Mouse (Mus musculus): ENCODE results near the gene Fgf16. TPM values are rescaled to one million over a fixed set of nuclear protein-coding genes. Genes with fewer than 3 reads are reported as not detected.

The Fgf16 gene
- polyA plus RNA-seq, 1 experiment from 2014 or later, result not detected

GRCm38 (mm10) chrX:105767932-105768331, 3.9 kb downstream of the Fgf16 start:
- H3K9me3 ChIP-seq, result no peaks in the 10 kb centered on the region
- WGBS, result 79% methylated on average over 3 of the region's 3 CpGs
- H3K4me3 ChIP-seq, result no peak overlapping the region
- ATAC-seq (ENCODE audit: low FRiP score, low read depth), result no peak
- H3K36me3 ChIP-seq, result no peaks in the 10 kb centered on the region
- no peak overlapping the region for H3K4me2 ChIP-seq (replicated peaks)
- no peaks in the 10 kb centered on the region for H3K4me1 ChIP-seq
- no peak overlapping the region for H3K27ac ChIP-seq
- H3K9ac ChIP-seq, result no peak overlapping the region
- peaks cover 45% of the 10 kb centered on the region for H3K27me3 ChIP-seq (replicated peaks)

GRCm38 (mm10) chrX:105773281-105773680, 9.2 kb downstream of the Fgf16 start:
- ATAC-seq (ENCODE audit: low FRiP score, low read depth), result no peak
- Histone ChIP-seq H3K36me3 (no peaks in the 10 kb centered on the region), H3K4me1 (no peaks in the 10 kb centered on the region), H3K27ac (no peak overlapping the region), H3K4me2 (replicated peaks) (no peak overlapping the region), H3K9ac (no peak overlapping the region), H3K4me3 (no peak overlapping the region), H3K9me3 (no peaks in the 10 kb centered on the region), H3K27me3 (replicated peaks) (no peaks in the 10 kb centered on the region)
- 80% methylated on average over 5 of the region's 5 CpGs for WGBS

- Histone ChIP-seq H3K27me3 (replicated peaks) (0 out of 2 replicates have a peak, but pooled peaks cover 3% of the 10 kb centered on the region), H3K4me3 (no peak overlapping the region), H3K4me2 (replicated peaks) (no peak overlapping the region), H3K36me3 (no peaks in the 10 kb centered on the region), H3K27ac (no peak overlapping the region), H3K9me3 (no peaks in the 10 kb centered on the region), H3K4me1 (no peaks in the 10 kb centered on the region), H3K9ac (no peak overlapping the region)
- 63% methylated on average over 8 of the region's 8 CpGs for WGBS
- ATAC-seq (ENCODE audit: low FRiP score, low read depth), result no peak
Observed at GRCm38 (mm10) chrX:105794806-105795403, 30.8 kb downstream of the Fgf16 start.

GRCm38 (mm10) chrX:105824462-105824861, 60.4 kb downstream of the Fgf16 start:
- no peak for ATAC-seq (ENCODE audit: low FRiP score, low read depth)
- H3K4me1 ChIP-seq, result no peaks in the 10 kb centered on the region
- H3K4me3 ChIP-seq, result no peak overlapping the region
- no peaks in the 10 kb centered on the region for H3K9me3 ChIP-seq
- peaks cover 6% of the 10 kb centered on the region; the same call in 1 of the 2 replicates for H3K36me3 ChIP-seq
- no peak overlapping the region for H3K27ac ChIP-seq
- H3K27me3 ChIP-seq (replicated peaks), result no peaks in the 10 kb centered on the region
- H3K9ac ChIP-seq, result no peak overlapping the region
- 92% methylated on average over 5 of the region's 5 CpGs for WGBS
- no peak overlapping the region for H3K4me2 ChIP-seq (replicated peaks)

Other genes starting within 250 kb of the Fgf16 start
- 203 and 219 TPM in 2 replicates for gene Atrx, start 165.1 kb downstream of the Fgf16 start, polyA plus RNA-seq (2016; fragmentation: Nextera tagmentation; extraction: Ambion mirVana)
- 38.5 and 39.0 TPM in 2 replicates for gene Magt1, start 247.6 kb downstream of the Fgf16 start, polyA plus RNA-seq (2016; fragmentation: Nextera tagmentation; extraction: Ambion mirVana)